Comparison of ENCODE assay signal across 8 mouse cellular contexts in genomic region chr5:139371631-139372401, GRCm38 (mm10). TPM values are rescaled to one million over a fixed set of nuclear protein-coding genes. Genes with fewer than 3 reads are reported as not detected.
DNase-seq lines count a peak whose midpoint lies in the region; ATAC-seq lines count a peak whose summit lies in the region.

No protein-coding gene starts in this region.

- peaks cover 37% of the 10 kb centered on the region for H3K4me1 ChIP-seq in hindbrain, embryonic 13.5 days (replicated peaks)

- no peaks in the 10 kb centered on the region for H3K9me3 ChIP-seq in hindbrain, embryonic 13.5 days

- H3K27ac ChIP-seq in hindbrain, embryonic 13.5 days, result peak overlapping the region; percentile 87

- DNase-seq in T-cell, adult 2 months (ENCODE audit: low spot score), result peak; percentile 92
- DNase-seq in cerebellum, postnatal 14 days, result peak; percentile 90 to 93
- DNase-seq in frontal cortex, postnatal 14 days (ENCODE audit: low spot score in 2 of 2), result peak; percentile 78 to 82
- DNase-seq in layer of hippocampus, postnatal 36 days, result peak; percentile 82 to 84
- peak; percentile 94 for DNase-seq in lung, postnatal 25 days (ENCODE audit: low spot score)
- DNase-seq in retina, adult 2 months (ENCODE audit: low read depth, low spot score), result peak; percentile 80
- DNase-seq in thymus, postnatal 36 days, result peak; percentile 82 to 87

- no peaks in the 10 kb centered on the region for H3K36me3 ChIP-seq in hindbrain, embryonic 13.5 days

- peak overlapping the region; percentile 95 for H3K9ac ChIP-seq in hindbrain, embryonic 13.5 days

- H3K4me3 ChIP-seq in hindbrain, embryonic 13.5 days, result peak overlapping the region; percentile 65

- no peaks in the 10 kb centered on the region for H3K27me3 ChIP-seq in hindbrain, embryonic 13.5 days

- WGBS in hindbrain, embryonic 13.5 days, result 2% methylated on average over 39 of the region's 39 CpGs

- peak overlapping the region; percentile 81 for H3K4me2 ChIP-seq in hindbrain, embryonic 13.5 days

- ATAC-seq in hindbrain, embryonic 13.5 days (ENCODE audit: low FRiP score), result peak; percentile 92

RNA-seq across cellular contexts. Expression of gene Gpr146, which starts 5.7 kb away (rescaled TPM):
- polyA plus RNA-seq in hindbrain, embryonic 13.5 days (2015; fragmentation: Nextera tagmentation; extraction: Ambion mirVana), result 1.6 and 2.4 TPM in 2 replicates
- 10 to 100 TPM; 11.0 to 13.1 TPM for total RNA-seq in layer of hippocampus, postnatal 36 days (2021)

RNA-seq across cellular contexts. Expression of gene Cyp2w1, which starts 19.4 kb away (rescaled TPM):
- not detected in 2 replicates for polyA plus RNA-seq in hindbrain, embryonic 13.5 days (2015; fragmentation: Nextera tagmentation; extraction: Ambion mirVana)
- total RNA-seq in layer of hippocampus, postnatal 36 days (2021), result not detected

RNA-seq across cellular contexts. Expression of gene Cox19, which starts 20.6 kb away (rescaled TPM):
- polyA plus RNA-seq in hindbrain, embryonic 13.5 days (2015; fragmentation: Nextera tagmentation; extraction: Ambion mirVana), result 116 and 124 TPM in 2 replicates
- total RNA-seq in layer of hippocampus, postnatal 36 days (2021), result 10 to 100 TPM; 68.6 to 76.3 TPM

RNA-seq across cellular contexts. Expression of gene C130050O18Rik, which starts 33.3 kb away (rescaled TPM):
- polyA plus RNA-seq in hindbrain, embryonic 13.5 days (2015; fragmentation: Nextera tagmentation; extraction: Ambion mirVana), result 0.13 and 0.22 TPM in 2 replicates
- under 1 TPM in 1 of 2 experiments, not detected in 1; 0.20 TPM for total RNA-seq in layer of hippocampus, postnatal 36 days (2021)

RNA-seq across cellular contexts. Expression of gene Adap1, which starts 46.4 kb away (rescaled TPM):
- 24.9 and 26.5 TPM in 2 replicates for polyA plus RNA-seq in hindbrain, embryonic 13.5 days (2015; fragmentation: Nextera tagmentation; extraction: Ambion mirVana)
- 100 to 1,000 TPM; 179 to 185 TPM for total RNA-seq in layer of hippocampus, postnatal 36 days (2021)

Comparison
In these comparisons a context has a peak if more than half of its experiments do, and no peak if none do; other contexts are left out.
1. Peak in every context shown above with its lines: DNase-seq, ATAC-seq, H3K4me3 ChIP-seq and H3K27ac ChIP-seq.